Mouse (Mus musculus) A20 (cell line): ENCODE measurements at regions not wholly inside any gene's neighbourhood (a gene's known extent, or its start where the extent isn't known, plus 50 kb on each side); places are given as distances from the start of the nearest gene placed in this dataset.
"Not testable (repeated sequence)": the region's sequence is repeated elsewhere in the genome, so short reads cannot be mapped to it uniquely, and the experiment has no call there.

ENCODE experiments used
- DNase-seq: peaks from one replicate; pipeline ENCODE4 v3.0.0-alpha.2; 2011; ENCODE audit warnings: low read depth, low spot score

DNA sequence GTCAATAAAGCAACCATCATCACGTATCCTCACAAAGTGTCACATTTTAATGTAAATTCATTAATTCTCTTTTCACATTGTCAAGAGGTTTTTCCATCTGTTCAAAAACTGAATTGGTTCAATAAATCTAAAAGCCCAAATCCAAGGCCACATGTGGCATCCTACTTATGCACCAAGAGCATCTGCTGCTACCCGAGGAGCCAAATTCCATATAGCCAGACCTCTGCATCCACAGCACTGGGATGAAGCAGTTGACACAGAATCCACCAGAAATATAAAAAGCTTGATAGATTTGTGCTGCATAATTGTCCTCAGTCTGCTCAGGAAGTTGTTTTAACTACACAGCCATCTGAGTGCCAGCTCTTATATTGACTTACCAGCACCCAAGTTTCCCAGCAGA is 164.4 kb upstream of the Tram1l1 start:
- DNase-seq, result no peak

DNA sequence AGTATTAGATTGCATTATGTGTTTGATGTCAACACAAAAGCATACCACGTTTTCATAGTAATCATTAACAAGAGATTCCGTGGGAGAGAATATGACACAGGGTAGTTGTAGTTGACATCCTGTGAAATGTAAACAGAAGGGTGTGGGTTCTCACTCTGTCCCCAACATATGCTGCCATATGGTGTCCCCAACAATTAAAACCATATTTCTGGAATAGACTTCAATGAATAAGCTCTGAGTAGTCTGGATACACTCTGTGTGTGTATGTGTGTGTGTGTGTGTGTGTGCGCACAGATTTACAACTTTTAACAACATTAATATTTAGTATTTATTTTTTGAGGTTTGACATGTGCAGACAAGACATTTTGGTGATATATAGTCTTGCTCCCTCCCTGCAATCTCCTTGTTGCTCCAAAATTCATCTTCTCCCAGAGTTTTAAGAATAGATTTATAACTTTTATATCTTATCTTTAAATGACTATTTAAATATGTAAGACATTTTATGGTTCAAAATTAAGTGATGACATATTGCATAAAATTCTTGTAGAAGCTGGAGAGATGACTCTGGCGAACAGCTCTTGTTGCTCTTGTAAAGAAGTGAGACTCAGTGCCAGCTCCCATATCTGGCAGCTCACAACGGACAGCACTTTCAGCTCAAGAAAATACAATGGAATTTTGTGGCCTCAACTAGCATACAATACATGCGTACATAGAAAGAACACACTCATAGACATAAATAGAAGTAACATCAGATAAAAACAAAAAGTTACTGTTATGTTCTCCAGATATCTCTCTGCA is 162.6 kb upstream of the Tram1l1 start:
- no peak for DNase-seq

DNA sequence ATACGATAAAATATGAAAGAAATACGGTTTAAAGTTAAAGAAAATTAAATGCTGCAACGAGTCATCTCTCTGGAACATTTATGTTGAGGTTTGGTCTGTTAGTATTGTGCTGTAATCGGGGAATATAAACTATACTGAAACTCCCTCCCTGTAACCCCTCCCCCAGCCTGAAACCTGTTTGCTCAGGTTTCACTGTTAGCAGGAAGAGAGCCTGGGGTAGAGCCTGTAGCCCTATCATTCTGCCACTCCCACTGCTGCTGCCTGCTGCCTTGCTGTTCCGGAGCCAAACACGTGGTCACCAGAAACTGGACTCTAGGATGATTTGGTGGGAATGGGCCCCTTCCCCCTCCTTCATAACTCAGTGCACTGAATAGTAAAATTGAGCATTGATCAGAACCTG is 127.3 kb upstream of the Tram1l1 start:
- not testable (repeated sequence) for DNase-seq

DNA sequence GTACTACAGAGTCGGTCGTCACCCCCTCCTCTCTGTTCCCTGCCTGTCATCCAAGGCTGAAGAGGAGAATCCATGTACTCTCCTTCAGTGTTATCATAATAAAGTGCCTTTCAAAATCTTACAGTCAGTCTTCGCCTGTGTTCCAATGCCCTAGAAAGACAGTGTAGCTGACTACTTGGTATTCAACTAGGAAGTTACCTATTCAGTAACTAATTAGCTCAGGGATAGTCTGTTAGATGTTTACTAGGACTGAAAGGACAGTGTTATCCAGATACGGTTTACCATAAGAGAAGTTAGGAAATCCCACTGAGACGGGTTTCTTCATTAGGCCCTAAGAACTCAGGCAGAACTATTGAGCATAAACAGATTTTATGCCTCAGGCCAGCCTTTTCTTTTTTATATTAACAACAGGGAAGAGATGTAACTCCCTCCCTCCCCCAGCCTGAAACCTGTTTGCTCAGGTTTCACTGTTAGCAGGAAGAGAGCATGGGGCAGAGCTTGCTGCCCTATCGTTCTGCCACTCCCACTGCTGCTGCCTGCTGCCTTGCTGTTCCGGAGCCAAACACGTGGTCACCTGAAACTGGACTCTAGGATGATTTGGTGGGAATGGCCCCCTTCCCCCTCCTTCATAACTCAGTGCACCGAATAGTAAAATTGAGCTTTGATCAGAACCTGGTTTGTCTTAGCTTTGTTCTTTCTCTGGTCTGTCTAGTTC is 120.3 kb upstream of the Tram1l1 start:
- DNase-seq, result not testable (repeated sequence)

DNA sequence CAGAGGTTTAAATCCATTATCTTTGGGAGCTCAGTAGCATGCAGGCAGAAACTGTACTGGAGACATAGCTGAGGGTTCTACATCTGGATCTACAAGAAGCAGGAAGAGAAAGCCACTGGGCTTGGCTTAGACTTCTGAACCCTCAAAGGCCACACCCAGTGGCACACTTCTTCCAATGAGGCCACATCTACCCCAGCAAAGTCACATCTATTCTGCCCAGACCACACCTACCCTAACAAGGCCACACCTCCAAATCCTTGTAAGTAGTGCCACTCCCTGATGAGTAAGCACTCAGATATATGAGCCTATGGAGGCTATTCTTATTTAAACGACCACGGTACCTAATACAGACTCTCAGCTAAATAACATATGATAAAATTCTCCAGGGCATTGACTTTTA is 103.5 kb upstream of the Tram1l1 start:
- no peak for DNase-seq

DNA sequence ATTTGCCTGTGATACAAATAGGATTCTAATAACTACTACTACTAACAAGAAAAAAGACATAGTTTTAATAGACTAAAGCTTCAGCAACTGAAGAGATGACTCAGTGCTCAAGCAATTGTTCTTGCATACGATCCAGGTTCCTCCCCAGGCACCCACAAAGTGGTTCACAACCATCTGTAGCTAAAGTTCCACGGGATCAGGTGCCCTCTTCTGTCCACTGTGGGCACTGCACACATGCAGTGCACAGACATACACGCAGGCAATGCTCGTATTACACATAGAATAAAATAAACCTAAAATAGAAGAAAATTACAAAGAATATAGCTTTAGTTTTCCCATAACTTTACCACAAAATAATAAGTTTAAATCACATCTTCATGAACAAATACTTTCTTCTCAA is 94.7 kb upstream of the Tram1l1 start:
- DNase-seq, result no peak

DNA sequence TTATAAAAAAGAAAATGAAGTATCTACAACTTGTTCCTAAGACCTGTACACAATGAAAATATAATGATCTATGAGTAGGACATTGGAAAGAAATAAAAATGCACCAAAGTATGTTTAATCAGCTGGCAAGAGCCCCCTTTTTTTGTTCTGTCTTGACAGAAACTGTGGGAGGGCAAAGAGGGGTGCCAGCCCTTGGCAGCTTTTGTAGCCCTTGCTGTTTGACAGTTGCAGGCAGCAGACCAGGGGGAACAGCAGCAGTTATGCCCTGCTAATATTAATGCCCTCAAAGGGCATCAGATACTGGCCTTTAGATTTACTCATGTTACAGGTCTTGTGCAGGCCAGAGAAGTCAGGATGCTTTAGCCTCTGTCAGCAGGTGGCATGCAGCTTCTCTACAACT is 93.0 kb upstream of the Tram1l1 start:
- DNase-seq, result no peak

DNA sequence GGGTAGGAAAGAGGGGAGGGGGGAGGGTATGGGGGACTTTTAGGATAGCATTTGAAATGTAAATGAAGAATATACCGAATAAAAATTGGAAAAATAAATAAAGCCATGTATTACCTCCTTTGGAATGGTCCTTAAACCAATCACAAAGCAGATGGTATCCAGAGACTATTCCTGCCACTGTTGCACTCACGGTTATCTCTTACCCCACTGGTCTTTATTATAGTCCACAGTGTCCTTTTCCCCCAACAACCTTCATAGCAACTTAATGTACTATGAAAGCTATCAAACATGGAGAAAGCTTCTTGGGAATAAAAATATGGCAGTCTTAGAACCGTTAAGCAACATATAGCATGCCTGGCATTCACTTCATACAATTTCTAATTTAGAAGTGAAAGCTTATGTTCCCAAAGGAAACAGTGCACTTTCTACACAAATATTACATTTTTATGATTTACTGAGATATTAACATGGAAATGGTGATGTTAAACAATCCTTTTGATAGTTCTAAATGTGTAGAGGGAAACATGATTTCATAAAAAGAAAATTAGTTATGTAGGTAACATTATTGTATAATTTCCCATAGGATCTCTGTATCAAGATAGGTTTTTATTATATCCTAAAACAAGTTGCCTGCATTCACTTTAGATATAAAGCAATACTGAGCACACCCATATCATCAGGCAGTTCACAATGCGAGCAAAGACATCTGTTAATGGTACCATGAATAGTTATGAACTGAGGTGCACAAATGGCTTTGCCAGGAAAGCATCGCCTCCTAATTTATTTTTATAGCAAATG is 79.5 kb upstream of the Tram1l1 start:
- no peak for DNase-seq

DNA sequence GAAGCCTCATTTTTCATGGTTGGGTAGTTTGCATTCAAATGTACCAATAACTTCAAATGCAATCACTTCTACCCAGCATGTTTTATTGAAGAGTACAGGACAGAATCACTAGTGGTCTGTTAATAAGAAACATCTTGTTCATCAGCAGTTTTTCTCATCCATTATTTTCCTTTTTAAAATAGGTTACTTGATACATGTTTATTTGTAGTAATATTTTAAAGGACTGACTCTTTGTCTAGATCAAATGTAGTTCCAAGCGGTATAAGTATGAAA is 79.0 kb upstream of the Tram1l1 start:
- DNase-seq, result no peak

DNA sequence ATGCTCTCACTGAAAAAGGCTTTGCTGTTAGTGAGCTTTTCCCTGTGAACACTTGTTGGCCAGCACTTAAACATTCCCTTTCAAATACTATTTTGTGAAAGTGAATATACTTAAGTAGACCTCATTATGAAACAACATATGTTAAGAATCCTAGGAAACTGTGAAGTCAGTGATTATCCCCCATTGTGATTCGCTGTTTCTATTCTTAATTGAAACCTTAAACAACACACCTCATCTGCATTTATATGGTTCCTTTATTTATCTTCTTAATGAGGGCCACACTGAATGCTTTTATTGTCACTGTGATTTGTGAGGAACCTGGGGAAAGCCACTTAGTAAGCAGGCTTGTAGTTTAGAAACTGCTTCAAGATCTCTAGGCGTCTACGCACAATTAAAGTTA is 58.5 kb upstream of the Tram1l1 start:
- DNase-seq, result no peak

DNA sequence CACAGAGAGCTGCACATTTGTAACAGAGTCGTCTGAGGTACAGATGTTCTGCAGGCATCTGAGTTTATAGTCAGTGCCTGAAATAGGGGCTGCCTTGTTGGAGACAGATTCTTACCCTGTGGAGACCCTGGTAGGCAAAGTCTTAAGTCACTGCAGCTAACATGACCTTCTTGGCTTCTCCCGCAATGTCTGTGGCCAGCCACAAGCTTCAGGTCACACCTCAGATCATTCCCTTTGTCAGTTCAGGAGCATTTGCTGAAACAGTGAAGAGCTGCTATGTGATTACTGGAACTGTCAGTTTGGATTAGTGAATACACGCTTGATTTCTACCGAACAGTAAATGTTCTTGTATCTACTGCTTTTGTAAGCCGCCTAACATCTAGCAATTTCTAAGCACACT is 53.8 kb upstream of the Tram1l1 start:
- no peak for DNase-seq

DNA sequence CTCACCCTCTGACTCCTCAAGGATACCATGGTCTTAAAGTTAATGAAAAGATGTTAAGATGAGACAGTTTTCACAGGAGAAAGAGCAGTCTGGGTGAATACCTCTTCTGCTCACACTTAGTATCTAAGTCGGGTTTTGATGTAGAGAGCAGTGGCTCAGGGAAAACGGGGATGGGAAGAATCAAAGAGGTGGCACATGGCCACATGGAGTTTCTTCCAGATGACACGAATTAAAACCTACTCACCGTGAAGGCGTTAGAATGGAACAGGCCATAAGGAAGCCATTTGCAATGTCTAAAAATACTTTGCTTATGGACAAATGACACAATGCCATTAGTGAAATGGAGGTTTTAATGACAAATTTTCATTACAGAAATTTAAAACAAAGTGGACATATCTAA is 50.1 kb upstream of the Tram1l1 start:
- no peak for DNase-seq
